Comparison of ENCODE assay signal across 16 mouse cellular contexts in the genomic region with DNA sequence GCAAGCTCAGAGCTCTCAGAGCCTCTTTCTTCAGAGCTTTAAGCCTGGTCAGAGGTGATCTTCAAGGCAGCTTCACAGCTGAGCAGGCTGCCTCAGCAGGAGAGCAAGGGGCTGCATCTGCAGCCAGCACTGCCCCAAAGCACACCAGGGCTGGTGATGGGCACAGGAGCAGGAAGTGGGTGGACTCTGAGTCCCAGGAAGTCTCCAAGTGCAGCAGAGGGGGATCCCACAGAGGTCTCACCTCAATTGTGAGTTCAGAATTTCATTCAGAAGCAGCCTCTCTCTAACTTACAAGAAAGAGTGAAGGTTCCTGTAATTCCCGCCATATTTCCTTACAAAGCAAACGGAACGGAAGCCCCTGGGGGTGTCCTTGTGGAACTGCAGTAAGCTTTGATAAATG.
DNase-seq lines count a peak whose midpoint lies in the region; ATAC-seq lines count a peak whose summit lies in the region.
"Had no signal": no experiment of that assay in that cellular context is flagged by ENCODE, and none has a peak within 500 bp of the region (broad histone marks: within the 10 kb centered on the region; RNA-seq: fewer than 3 reads in every experiment).

No protein-coding gene starts in this region.

- peak; percentile 35 for DNase-seq in CD4-positive, CD25-positive, alpha-beta regulatory T cell, adult 2 months (ENCODE audit: low read depth, low spot score)
- peak; percentile 41 for DNase-seq in R1 (ENCODE audit: low read depth, low spot score)
- DNase-seq in induced T-regulatory cell, adult 2 months (ENCODE audit: low read depth): peak; percentile 50
- DNase-seq in cerebellum, adult 11 months: no peak
- no peak for DNase-seq in urinary bladder, postnatal 14 days (ENCODE audit: low spot score)
- no peak for DNase-seq in kidney, adult 18-20 months
- DNase-seq: adrenal gland, adult 2 months; adrenal gland, postnatal 25 days; cerebellum, adult 8-10 months; cerebellum, postnatal 14 days; embryo, embryonic 11 days; gastrocnemius, adult 2 months; gastrocnemius, postnatal 25 days; heart, adult 18-20 months had no signal

- ATAC-seq in megakaryocyte, adult 5-6 weeks (ENCODE audit: poor library complexity, severe bottlenecking): peak; percentile 25; the same call in 1 of the 2 replicates
- ATAC-seq: forebrain, embryonic 14.5 days had no signal

Comparison
In these comparisons a context has a peak if more than half of its experiments do, and no peak if none do; other contexts are left out.
1. DNase-seq: peak in CD4-positive, CD25-positive, alpha-beta regulatory T cell, adult 2 months (single experiment), R1 (single experiment) and induced T-regulatory cell, adult 2 months (single experiment); none in cerebellum, adult 11 months (single experiment), urinary bladder, postnatal 14 days (single experiment) and kidney, adult 18-20 months (single experiment).